Mouse (Mus musculus) G1E (cell line): Measurements from ENCODE around the gene Itgbl1.

Experiments
- CTCF ChIP-seq: IDR thresholded peaks from 2 replicates; pipeline ENCODE4 v1.5.1; 2012; ENCODE audit warnings: low read depth, low read length, inconsistent platforms, mixed read lengths
- GATA1 ChIP-seq: IDR thresholded peaks from 2 replicates; pipeline ENCODE4 v1.6.1; 2012; ENCODE audit warnings: borderline replicate concordance, low read length, inconsistent platforms, mixed read lengths
- GATA2 ChIP-seq: IDR thresholded peaks from 2 replicates; pipeline ENCODE4 v1.6.1; 2012; ENCODE audit warnings: low read depth, low read length, inconsistent platforms, borderline replicate concordance
- POLR2AphosphoS5 ChIP-seq: IDR thresholded peaks from 2 replicates; pipeline ENCODE4 v1.6.1; 2012; ENCODE audit warnings: low read depth, low read length, inconsistent platforms; ENCODE audit not compliant: insufficient replicate concordance
- TAL1 ChIP-seq: conservative IDR thresholded peaks from 2 replicates; pipeline ENCODE4 v1.6.1; 2012; ENCODE audit warnings: low read depth, low read length, inconsistent platforms, mixed read lengths

DNA sequence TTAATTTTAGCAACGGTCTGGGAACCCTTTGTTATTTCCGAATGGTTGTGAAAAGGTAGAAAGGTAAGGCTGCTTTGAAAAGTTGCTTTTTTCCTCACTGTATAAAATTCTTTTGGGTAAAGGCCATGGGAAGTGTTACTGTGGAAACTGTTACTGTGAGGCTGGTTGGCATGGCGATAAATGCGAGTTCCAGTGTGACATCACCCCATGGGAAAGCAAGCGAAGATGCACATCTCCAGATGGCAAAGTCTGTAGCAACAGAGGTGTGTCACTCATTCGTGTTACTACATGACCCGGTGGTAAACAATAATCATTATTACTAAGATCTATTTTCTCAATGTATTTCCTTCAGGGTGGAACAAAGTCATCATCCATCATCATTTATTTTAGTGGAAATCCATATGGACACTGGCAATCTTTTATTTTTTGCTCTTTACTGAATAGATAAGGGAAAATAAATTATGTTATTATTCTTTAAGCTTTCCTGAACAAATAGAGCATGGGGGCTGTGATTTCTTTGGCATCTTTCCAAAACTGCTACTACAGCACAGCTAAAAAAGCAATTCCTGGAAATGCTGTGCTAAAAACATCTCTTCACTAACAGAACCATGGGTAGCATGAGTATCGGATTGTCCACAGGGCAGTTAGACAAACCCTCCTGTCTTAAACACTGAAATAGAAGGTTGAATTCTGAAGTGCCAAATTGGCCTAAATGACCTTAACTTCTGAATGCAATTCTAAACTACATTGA is 184.1 kb downstream of the Itgbl1 start:
- no peak for TF ChIP-seq CTCF
- no peak for TF ChIP-seq GATA1
- no peak for TF ChIP-seq GATA2
- no peak for TF ChIP-seq TAL1
- no peak for TF ChIP-seq POLR2AphosphoS5
